Mouse (Mus musculus) spleen, adult 2 months (tissue): ENCODE data around the gene Sgk1.

Experiments used
- CTCF ChIP-seq: fragments of 200-500 bp; IDR thresholded peaks from 2 replicates; pipeline ENCODE4 v1.5.1; 2011; ENCODE audit warnings: mild to moderate bottlenecking, inconsistent platforms; ENCODE audit not compliant: insufficient read depth, insufficient read length, insufficient replicate concordance; ENCODE audit errors: extremely low read depth
- POLR2A ChIP-seq: fragments of 200-500 bp; IDR thresholded peaks from 2 replicates; pipeline ENCODE4 v1.6.1; 2011; ENCODE audit warnings: low read depth, low read length, inconsistent platforms

- TF ChIP-seq POLR2A (no peak), CTCF (no peak)
These were observed 33.9 kb upstream of the Sgk1 start for GRCm38 (mm10) chr10:21847931-21848670.
